Mouse (Mus musculus): ENCODE results near the gene Nacc1.

- TF ChIP-seq POLR2A (IDR thresholded peaks at IDR 0.05; ENCODE audit: extremely low read depth, insufficient read depth, low read length) (no peak), CTCF (IDR thresholded peaks at IDR 0.05; ENCODE audit: low read depth, low read length) (no peak)
These were observed 15.4 kb upstream of the Nacc1 start for GRCm38 (mm10) chr8:84702963-84703465.

Measured in liver, adult 2 months (tissue).